ENCODE assay signal across 8 mouse cellular contexts in genomic region chr2:164804533-164805331, GRCm38 (mm10). TPM values are rescaled to one million over a fixed set of nuclear protein-coding genes. Genes with fewer than 3 reads are reported as not detected.
DNase-seq lines count a peak whose midpoint lies in the region; ATAC-seq lines count a peak whose summit lies in the region.

Acot8 (minus strand) TSS chr2:164804882.
Zswim3 (plus strand) TSS chr2:164805098.

- H3K9ac ChIP-seq in hindbrain, embryonic 15.5 days: peak within 1 kb of the TSS; percentile 74

- H3K27ac ChIP-seq in hindbrain, embryonic 15.5 days (replicated peaks): peak within 1 kb of the TSS; percentile 88

- H3K4me3 ChIP-seq in hindbrain, embryonic 15.5 days: peak within 1 kb of the TSS; percentile 78

- H3K9me3 ChIP-seq in hindbrain, embryonic 15.5 days: no peaks in the 10 kb centered on the region

- peak within 1 kb of the TSS; percentile 73 for H3K4me2 ChIP-seq in hindbrain, embryonic 15.5 days

- peak; percentile 97 for ATAC-seq in hindbrain, embryonic 15.5 days (ENCODE audit: low FRiP score, low read depth)

- DNase-seq in R1 (ENCODE audit: low read depth, low spot score): peak; percentile 100
- peak; percentile 97 to 99 for DNase-seq in cerebellum, postnatal 25 days
- DNase-seq in frontal cortex, postnatal 25 days (ENCODE audit: low spot score in 2 of 2): peak; percentile 99 to 100
- DNase-seq in left cerebral cortex, adult 11 months (ENCODE audit: low spot score): peak; percentile 98
- peak; percentile 98 to 99 for DNase-seq in lung, postnatal 4 days
- peak; percentile 99 for DNase-seq in retina, postnatal 7 days (ENCODE audit: low read depth, low spot score)
- peak; percentile 90 for DNase-seq in urinary bladder, adult 2 months (ENCODE audit: low spot score)

- H3K36me3 ChIP-seq in hindbrain, embryonic 15.5 days: peaks cover 12% of the 10 kb centered on the region; the same call in 1 of the 2 replicates

- WGBS in hindbrain, embryonic 15.5 days: under 1% methylated on average over 47 of the region's 47 CpGs

- H3K27me3 ChIP-seq in hindbrain, embryonic 15.5 days: no peaks in the 10 kb centered on the region

- peaks cover 38% of the 10 kb centered on the region for H3K4me1 ChIP-seq in hindbrain, embryonic 15.5 days (replicated peaks)

RNA-seq across cellular contexts. Expression of gene Acot8, which starts in this region (rescaled TPM):
- 21.4 and 21.5 TPM in 2 replicates for polyA plus RNA-seq in hindbrain, embryonic 15.5 days (2015; fragmentation: Nextera tagmentation; extraction: Ambion mirVana)
- polyA plus RNA-seq in urinary bladder, adult 2 months (2012; rRNA removed): 37.5 and 45.7 TPM in 2 replicates

RNA-seq across cellular contexts. Expression of gene Zswim3, which starts in this region (rescaled TPM):
- polyA plus RNA-seq in hindbrain, embryonic 15.5 days (2015; fragmentation: Nextera tagmentation; extraction: Ambion mirVana): 16.8 TPM in 2 replicates
- polyA plus RNA-seq in urinary bladder, adult 2 months (2012; rRNA removed): 5.3 and 6.2 TPM in 2 replicates

Comparison
In these comparisons a context has a peak if more than half of its experiments do, and no peak if none do; other contexts are left out.
1. Peak in every context shown above with its lines: DNase-seq, ATAC-seq, H3K4me3 ChIP-seq and H3K27ac ChIP-seq.